Mouse (Mus musculus): ENCODE data around the gene Gm21958. TPM values are rescaled to one million over a fixed set of nuclear protein-coding genes. Genes with fewer than 3 reads are reported as not detected.
A peak's percentile ranks its signal among the peaks of the same experiment; 100 is the strongest.

The Gm21958 gene
- 0.43 and 0.45 TPM in 2 replicates for polyA plus RNA-seq (2015; fragmentation: Nextera tagmentation; extraction: Ambion mirVana)

GRCm38 (mm10) chr3:54714253-54714652, at the start of gene Gm21958:
Gene Gm21958, minus strand, starts transcription at chr3:54714353.
- no peaks in the 10 kb centered on the region for H3K27me3 ChIP-seq (ENCODE audit: insufficient read depth, low read length)
- H3K9ac ChIP-seq (ENCODE audit: low read depth, low read length): no peak within 1 kb of the TSS
- no peak within 1 kb of the TSS for H3K4me3 ChIP-seq (replicated peaks; ENCODE audit: low read depth, low read length)
- H3K4me1 ChIP-seq (replicated peaks; ENCODE audit: insufficient read depth, low read length): no peaks in the 10 kb centered on the region
- ATAC-seq (replicated peaks; ENCODE audit: low FRiP score, low read depth) (no peak), DNase-seq (ENCODE audit: low spot score) (no peak)
- H3K27ac ChIP-seq: no peak within 1 kb of the TSS
- TF ChIP-seq CTCF (IDR thresholded peaks at IDR 0.05; ENCODE audit: low read depth): no peak
- H3K4me2 ChIP-seq (ENCODE audit: low read length): no peak within 1 kb of the TSS
- peaks cover 63% of the 10 kb centered on the region for H3K36me3 ChIP-seq (ENCODE audit: insufficient read depth, low read length)
- no peaks in the 10 kb centered on the region for H3K9me3 ChIP-seq (replicated peaks; ENCODE audit: low read length)
- WGBS: 86% methylated on average over 6 of the region's 6 CpGs

DNA sequence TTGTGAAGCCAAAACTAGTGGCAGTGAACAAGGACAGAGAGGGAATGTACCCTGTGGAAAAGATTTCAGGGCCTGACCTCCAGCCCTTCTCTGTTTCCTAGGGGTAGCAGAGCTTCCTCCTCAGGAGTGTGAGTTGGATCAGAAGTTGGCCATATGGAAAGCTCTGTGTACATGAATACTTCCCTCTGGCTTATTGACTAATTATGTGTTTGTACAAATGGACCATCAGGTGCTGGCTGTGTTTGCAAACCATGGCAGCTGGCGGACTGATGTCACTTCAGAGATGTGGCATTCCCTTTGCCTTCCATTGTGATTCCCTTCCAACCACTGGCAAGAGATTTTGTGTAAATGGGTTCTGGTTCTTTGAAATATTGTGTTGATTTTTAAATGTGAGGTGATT, 47.1 kb upstream of the Gm21958 start:
- H3K27me3 ChIP-seq (ENCODE audit: insufficient read depth, low read length): no peaks in the 10 kb centered on the region
- no peak overlapping the region for H3K4me2 ChIP-seq (ENCODE audit: low read length)
- H3K4me1 ChIP-seq (replicated peaks; ENCODE audit: insufficient read depth, low read length): no peaks in the 10 kb centered on the region
- no peak overlapping the region for H3K9ac ChIP-seq (ENCODE audit: low read depth, low read length)
- H3K4me3 ChIP-seq (replicated peaks; ENCODE audit: low read depth, low read length): no peak overlapping the region
- DNase-seq (ENCODE audit: low spot score) (no peak), ATAC-seq (replicated peaks; ENCODE audit: low FRiP score, low read depth) (no peak)
- no peak for TF ChIP-seq CTCF (IDR thresholded peaks at IDR 0.05; ENCODE audit: low read depth)
- H3K9me3 ChIP-seq (replicated peaks; ENCODE audit: low read length): no peaks in the 10 kb centered on the region
- H3K36me3 ChIP-seq (ENCODE audit: insufficient read depth, low read length): no peaks in the 10 kb centered on the region
- 100% methylated on average over 1 of the region's 1 CpGs for WGBS
- H3K27ac ChIP-seq: no peak overlapping the region

DNA sequence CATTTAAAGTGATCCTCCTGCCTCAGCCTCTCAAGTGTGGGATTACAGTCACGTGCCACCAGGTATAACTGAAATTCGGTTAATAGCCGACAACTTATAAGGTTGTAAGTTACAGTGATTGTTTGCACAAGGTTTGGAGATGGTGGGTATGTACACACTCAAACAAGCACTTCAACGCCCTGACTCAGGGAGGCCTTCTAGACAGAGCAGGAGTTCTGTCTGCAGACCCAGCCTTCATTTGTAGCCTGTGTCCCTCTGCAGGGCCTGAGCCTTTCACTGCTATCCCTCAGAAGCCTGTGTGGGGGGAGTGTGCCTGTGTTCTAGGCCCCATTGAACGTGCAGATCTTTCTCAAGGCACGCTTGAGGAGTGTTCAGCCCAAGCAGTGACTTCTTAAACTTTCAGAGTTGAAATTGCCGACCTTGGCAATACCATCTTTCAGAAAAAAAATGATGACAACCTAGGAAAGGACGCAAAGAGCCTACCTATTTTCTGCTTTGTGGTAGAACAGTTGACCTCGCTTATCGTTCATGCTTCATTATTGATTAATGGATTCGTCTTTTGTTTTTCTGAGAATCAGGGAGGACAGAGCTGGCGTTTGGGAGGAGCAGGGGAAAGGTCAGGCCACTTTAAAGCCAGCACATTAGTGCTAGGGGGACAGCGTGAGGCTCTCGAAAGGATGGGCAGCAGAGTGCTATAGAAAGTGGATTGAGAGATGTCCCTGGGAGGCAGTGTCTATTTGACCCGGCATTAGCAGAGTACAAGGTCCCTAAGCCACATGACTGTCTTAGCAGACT, 46.4 kb upstream of the Gm21958 start:
- Histone ChIP-seq H3K4me3 (replicated peaks; ENCODE audit: low read depth, low read length) (no peak overlapping the region), H3K4me1 (replicated peaks; ENCODE audit: insufficient read depth, low read length) (peaks cover 3% of the 10 kb centered on the region; the same call in 1 of the 2 replicates), H3K9ac (ENCODE audit: low read depth, low read length) (no peak overlapping the region), H3K27me3 (ENCODE audit: insufficient read depth, low read length) (no peaks in the 10 kb centered on the region), H3K9me3 (replicated peaks; ENCODE audit: low read length) (no peaks in the 10 kb centered on the region), H3K27ac (no peak overlapping the region), H3K4me2 (ENCODE audit: low read length) (no peak overlapping the region), H3K36me3 (ENCODE audit: insufficient read depth, low read length) (no peaks in the 10 kb centered on the region)
- no peak for ATAC-seq (replicated peaks; ENCODE audit: low FRiP score, low read depth)
- DNase-seq (ENCODE audit: low spot score): no peak
- 57% methylated on average over 15 of the region's 15 CpGs for WGBS
- no peak for TF ChIP-seq CTCF (IDR thresholded peaks at IDR 0.05; ENCODE audit: low read depth)

GRCm38 (mm10) chr3:54759211-54759610, 45.1 kb upstream of the Gm21958 start:
- H3K4me1 ChIP-seq (replicated peaks; ENCODE audit: insufficient read depth, low read length): peaks cover 3% of the 10 kb centered on the region; the same call in 1 of the 2 replicates
- H3K9me3 ChIP-seq (replicated peaks; ENCODE audit: low read length): no peaks in the 10 kb centered on the region
- TF ChIP-seq CTCF (IDR thresholded peaks at IDR 0.05; ENCODE audit: low read depth): no peak
- H3K9ac ChIP-seq (ENCODE audit: low read depth, low read length): no peak overlapping the region
- DNase-seq (ENCODE audit: low spot score): no peak
- ATAC-seq (replicated peaks; ENCODE audit: low FRiP score, low read depth): no peak
- H3K36me3 ChIP-seq (ENCODE audit: insufficient read depth, low read length): no peaks in the 10 kb centered on the region
- 71% methylated on average over 9 of the region's 9 CpGs for WGBS
- no peaks in the 10 kb centered on the region for H3K27me3 ChIP-seq (ENCODE audit: insufficient read depth, low read length)
- no peak overlapping the region for H3K27ac ChIP-seq
- H3K4me2 ChIP-seq (ENCODE audit: low read length): no peak overlapping the region
- no peak overlapping the region for H3K4me3 ChIP-seq (replicated peaks; ENCODE audit: low read depth, low read length)

GRCm38 (mm10) chr3:54757446-54757845, 43.3 kb upstream of the Gm21958 start:
- Histone ChIP-seq H3K9me3 (replicated peaks; ENCODE audit: low read length) (no peaks in the 10 kb centered on the region), H3K27ac (no peak overlapping the region), H3K4me2 (ENCODE audit: low read length) (no peak overlapping the region), H3K36me3 (ENCODE audit: insufficient read depth, low read length) (no peaks in the 10 kb centered on the region), H3K27me3 (ENCODE audit: insufficient read depth, low read length) (no peaks in the 10 kb centered on the region), H3K9ac (ENCODE audit: low read depth, low read length) (no peak overlapping the region), H3K4me1 (replicated peaks; ENCODE audit: insufficient read depth, low read length) (peaks cover 3% of the 10 kb centered on the region; the same call in 1 of the 2 replicates), H3K4me3 (replicated peaks; ENCODE audit: low read depth, low read length) (no peak overlapping the region)
- DNase-seq (ENCODE audit: low spot score) (no peak), ATAC-seq (replicated peaks; ENCODE audit: low FRiP score, low read depth) (no peak)
- 77% methylated on average over 8 of the region's 8 CpGs for WGBS
- no peak for TF ChIP-seq CTCF (IDR thresholded peaks at IDR 0.05; ENCODE audit: low read depth)

- WGBS: under 1% methylated on average over 11 of the region's 11 CpGs
- H3K4me2 ChIP-seq (ENCODE audit: low read length): peak overlapping the region; percentile 87
- H3K27me3 ChIP-seq (ENCODE audit: insufficient read depth, low read length): no peaks in the 10 kb centered on the region
- H3K36me3 ChIP-seq (ENCODE audit: insufficient read depth, low read length): no peaks in the 10 kb centered on the region
- H3K9ac ChIP-seq (ENCODE audit: low read depth, low read length): peak overlapping the region; percentile 63
- H3K4me3 ChIP-seq (replicated peaks; ENCODE audit: low read depth, low read length): peak overlapping the region; percentile 52
- peak; percentile 58 for DNase-seq (ENCODE audit: low spot score)
- TF ChIP-seq CTCF (IDR thresholded peaks at IDR 0.05; ENCODE audit: low read depth): no peak
- H3K4me1 ChIP-seq (replicated peaks; ENCODE audit: insufficient read depth, low read length): peaks cover 3% of the 10 kb centered on the region; the same call in 1 of the 2 replicates
- no peaks in the 10 kb centered on the region for H3K9me3 ChIP-seq (replicated peaks; ENCODE audit: low read length)
- peak overlapping the region; percentile 63; the same call in 1 of the 2 replicates for H3K27ac ChIP-seq
- ATAC-seq (replicated peaks; ENCODE audit: low FRiP score, low read depth): no peak; the same call in 1 of the 2 replicates
Measured at GRCm38 (mm10) chr3:54756058-54756457, 41.9 kb upstream of the Gm21958 start.

Measured in kidney, postnatal 0 days (tissue).